Mouse (Mus musculus): ENCODE data around the gene Olfr1443.

- TF ChIP-seq CTCF (IDR thresholded peaks at IDR 0.05; ENCODE audit: borderline replicate concordance, extremely low read depth, insufficient read depth, insufficient read length) (no peak), POLR2A (IDR thresholded peaks at IDR 0.05; ENCODE audit: borderline replicate concordance, extremely low read depth, insufficient read depth, insufficient read length, poor library complexity, severe bottlenecking) (no peak)
Measured at GRCm38 (mm10) chr19:12638049-12638448, 39.9 kb upstream of the Olfr1443 start.
